Comparison of ENCODE assay signal across 11 mouse cellular contexts in the genomic region with DNA sequence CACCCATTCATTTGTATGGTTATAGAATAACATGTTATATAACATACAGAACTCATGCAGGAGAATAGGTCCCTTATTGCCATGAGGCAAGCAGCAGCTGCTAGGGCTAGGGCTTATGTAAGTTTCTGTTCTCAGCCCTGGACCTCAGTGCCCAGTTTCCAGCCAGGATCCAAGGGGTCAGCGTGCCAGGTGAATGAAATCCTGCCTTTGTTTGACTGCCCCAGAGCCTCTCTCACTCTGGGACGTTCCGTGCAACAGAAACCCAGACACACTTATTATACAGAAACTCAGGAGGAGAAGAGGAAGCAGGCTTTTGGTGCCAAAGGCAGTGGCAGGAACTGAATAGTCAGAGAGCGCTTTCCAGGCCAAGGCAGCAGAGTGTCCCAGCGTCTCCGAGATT.
A peak's percentile ranks its signal among the peaks of the same experiment; 100 is the strongest.
DNase-seq lines count a peak whose midpoint lies in the region; ATAC-seq and TF ChIP-seq lines count a peak whose summit lies in the region.
"Had no signal": no experiment of that assay in that cellular context is flagged by ENCODE, and none has a peak within 500 bp of the region (broad histone marks: within the 10 kb centered on the region; RNA-seq: fewer than 3 reads in every experiment).

No protein-coding gene starts in this region.

- no peaks in the 10 kb centered on the region for H3K9me3 ChIP-seq in heart, embryonic 11.5 days (replicated peaks; ENCODE audit: control insufficient read depth, low read length)
- no peaks in the 10 kb centered on the region for H3K9me3 ChIP-seq in forebrain, embryonic 13.5 days (replicated peaks)

- no peak overlapping the region for H3K4me2 ChIP-seq in heart, embryonic 11.5 days
- no peak overlapping the region for H3K4me2 ChIP-seq in forebrain, embryonic 13.5 days

- TF ChIP-seq CTCF in gastrocnemius, adult 2 months (IDR thresholded peaks at IDR 0.05), result no peak

- H3K27me3 ChIP-seq in heart, embryonic 11.5 days (ENCODE audit: control insufficient read depth, insufficient read depth, low read length), result no peaks in the 10 kb centered on the region
- no peaks in the 10 kb centered on the region for H3K27me3 ChIP-seq in forebrain, embryonic 13.5 days

- H3K4me1 ChIP-seq in heart, embryonic 11.5 days (ENCODE audit: control insufficient read depth, insufficient read depth, low read length), result no peaks in the 10 kb centered on the region
- no peaks in the 10 kb centered on the region for H3K4me1 ChIP-seq in forebrain, embryonic 13.5 days

- no peak overlapping the region for H3K27ac ChIP-seq in heart, embryonic 11.5 days (ENCODE audit: low read depth, low read length)
- H3K27ac ChIP-seq in gastrocnemius, adult 2 months, result peak overlapping the region; percentile 31; the same call in 1 of the 2 replicates
- no peak overlapping the region for H3K27ac ChIP-seq in forebrain, embryonic 13.5 days

- ATAC-seq in heart, embryonic 11.5 days (replicated peaks; ENCODE audit: insufficient number of reproducible peaks, low FRiP score, low TSS enrichment), result no peak
- ATAC-seq in forebrain, embryonic 13.5 days, result no peak
- ATAC-seq: activated CD4-positive, CD25-positive, alpha-beta regulatory T cell, adult 4 months; forebrain, embryonic 16.5 days had no signal

- no peaks in the 10 kb centered on the region for H3K36me3 ChIP-seq in heart, embryonic 11.5 days (ENCODE audit: control insufficient read depth, insufficient read depth, low read length)
- H3K36me3 ChIP-seq in forebrain, embryonic 13.5 days (ENCODE audit: poor library complexity, severe bottlenecking), result no peaks in the 10 kb centered on the region

- no peak overlapping the region for H3K4me3 ChIP-seq in heart, embryonic 11.5 days (ENCODE audit: low read depth, low read length)
- peak overlapping the region; percentile 36; the same call in 1 of the 2 replicates for H3K4me3 ChIP-seq in gastrocnemius, adult 2 months
- no peak overlapping the region for H3K4me3 ChIP-seq in forebrain, embryonic 13.5 days

- intact Hi-C loops in heart, postnatal 36 days (cut with DNase I), result no loop called here
- intact Hi-C loops in gastrocnemius, adult 2 months (cut with DNase I), result no loop called here
- intact Hi-C loops in left cerebral cortex, postnatal 14 days (cut with DNase I), result no loop called here

- DNase-seq in heart, postnatal 36 days, result peak; percentile 2 to 3
- peak; percentile 79 for DNase-seq in cerebellum, adult 8-10 months
- DNase-seq in gastrocnemius, adult 2 months, result peak; percentile 37
- DNase-seq in left cerebral cortex, postnatal 14 days (ENCODE audit: low spot score in 2 of 2), result peak; percentile 36 to 44
- no peak for DNase-seq in retina, embryonic 14.5 days (ENCODE audit: low spot score)
- DNase-seq in kidney, postnatal 36 days, result no peak
- DNase-seq: lung, postnatal 36 days had no signal

- H3K9ac ChIP-seq in heart, embryonic 11.5 days (ENCODE audit: low read depth, low read length), result no peak overlapping the region
- no peak overlapping the region for H3K9ac ChIP-seq in forebrain, embryonic 13.5 days

- 82% methylated on average over 6 of the region's 6 CpGs for WGBS in heart, embryonic 11.5 days (ENCODE audit: insufficient replicate concordance)
- WGBS in forebrain, embryonic 13.5 days, result 80% methylated on average over 6 of the region's 6 CpGs

Comparison
In these comparisons a context has a peak if more than half of its experiments do, and no peak if none do; other contexts are left out.
1. DNase-seq: peak in heart, postnatal 36 days (2 of 2), cerebellum, adult 8-10 months (single experiment), gastrocnemius, adult 2 months (single experiment) and left cerebral cortex, postnatal 14 days (2 of 2); none in retina, embryonic 14.5 days (single experiment) and kidney, postnatal 36 days (0 of 2).